Mouse (Mus musculus): ENCODE data around the gene Lbhd1.

GRCm38 (mm10) chr19:8928689-8929223, 45.2 kb downstream of the Lbhd1 start:
- TF ChIP-seq CTCF (IDR thresholded peaks at IDR 0.05; ENCODE audit: extremely low read depth, insufficient read length, insufficient replicate concordance, low read depth, low read length) (no peak), POLR2A (IDR thresholded peaks at IDR 0.05; ENCODE audit: low read depth, low read length) (no peak)

Data from small intestine, adult 2 months (tissue).